Mouse (Mus musculus) liver, adult 2 months (tissue): ENCODE data around the gene Gm26602.

Source experiments
- CTCF ChIP-seq: fragments of 200-500 bp; IDR thresholded peaks from 2 replicates; pipeline ENCODE4 v1.5.1; 2011; ENCODE audit warnings: low read depth, low read length, control low read depth
- POLR2A ChIP-seq: fragments of 200-500 bp; IDR thresholded peaks from 2 replicates; pipeline ENCODE4 v1.6.1; 2011; ENCODE audit warnings: low read length, control low read depth; ENCODE audit not compliant: insufficient read depth; ENCODE audit errors: extremely low read depth

DNA sequence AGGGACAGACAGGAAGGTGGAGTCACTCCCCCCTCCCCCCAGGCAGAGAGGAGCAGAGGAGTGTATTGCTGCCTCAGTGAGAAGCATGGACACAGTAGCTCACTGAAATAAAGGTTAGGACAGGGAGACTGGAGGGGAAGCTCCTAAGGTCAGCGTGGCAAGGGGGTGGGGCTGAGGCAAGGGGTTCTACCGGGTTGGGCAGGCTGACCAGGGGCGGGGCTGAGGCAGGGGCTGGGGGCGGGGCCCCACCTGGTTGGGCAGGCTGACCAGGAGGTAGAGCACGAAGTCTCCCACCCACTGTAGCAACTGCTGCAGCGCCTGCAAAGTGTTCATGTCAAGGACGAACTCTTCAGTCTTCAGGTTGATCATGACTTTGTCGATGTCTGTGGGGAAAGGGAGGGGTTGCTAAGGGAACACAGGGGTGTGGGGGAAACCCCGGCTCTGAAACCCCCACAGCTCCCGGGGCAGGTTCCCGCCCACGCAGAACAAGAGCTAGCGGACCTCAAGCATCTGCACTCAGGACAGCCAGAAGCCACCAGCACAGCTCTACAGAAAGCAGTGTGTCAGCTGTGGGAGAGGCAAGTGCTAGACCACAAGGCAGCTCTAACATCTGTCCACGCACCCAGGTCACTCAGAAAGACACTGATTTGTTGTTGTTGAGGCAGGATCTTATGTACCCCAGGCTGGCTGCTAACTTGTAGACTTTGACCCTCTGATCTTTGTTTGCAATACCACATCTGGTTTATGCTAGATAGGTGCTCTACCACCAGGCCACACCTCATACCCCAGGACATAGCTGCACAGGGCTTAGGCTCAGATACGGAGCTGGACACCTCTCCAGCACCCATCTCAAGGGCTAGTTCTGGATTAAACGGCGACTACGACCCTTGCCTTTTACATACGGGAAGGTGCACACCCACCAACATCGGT is 13.1 kb upstream of the Gm26602 start:
- TF ChIP-seq CTCF (no peak), POLR2A (no peak)
